Mouse (Mus musculus) fibroblast of lung, adult 2 months (primary cell): ENCODE data around the gene Dpf3.

Experiments used
- DNase-seq: peaks from one replicate; pipeline ENCODE4 v3.0.0-alpha.2; 2011; ENCODE audit warnings: low read depth

The Dpf3 gene

GRCm38 (mm10) chr12:83211146-83211822 lies 276.2 kb downstream of the Dpf3 start:
- DNase-seq = no peak

- DNase-seq = no peak
Observed at GRCm38 (mm10) chr12:83210735-83211134, 276.8 kb downstream of the Dpf3 start.

- DNase-seq = no peak
Observed at GRCm38 (mm10) chr12:83210294-83210693, 277.2 kb downstream of the Dpf3 start.

GRCm38 (mm10) chr12:83209461-83209860 lies 278.1 kb downstream of the Dpf3 start:
- DNase-seq = no peak

- no peak for DNase-seq
Observed at GRCm38 (mm10) chr12:83208841-83209240, 278.7 kb downstream of the Dpf3 start.

- DNase-seq = no peak
Observed at GRCm38 (mm10) chr12:83208011-83208410, 279.5 kb downstream of the Dpf3 start.

GRCm38 (mm10) chr12:83207481-83207880 lies 280.0 kb downstream of the Dpf3 start:
- no peak for DNase-seq

GRCm38 (mm10) chr12:83206866-83207265 lies 280.6 kb downstream of the Dpf3 start:
- DNase-seq = no peak

- DNase-seq = no peak
Observed at GRCm38 (mm10) chr12:83204361-83204760, 283.2 kb downstream of the Dpf3 start.

GRCm38 (mm10) chr12:83201674-83202073 lies 285.8 kb downstream of the Dpf3 start:
- DNase-seq = no peak

- no peak for DNase-seq
Observed at GRCm38 (mm10) chr12:83180561-83180960, 307.0 kb downstream of the Dpf3 start.

GRCm38 (mm10) chr12:83179860-83180259 lies 307.7 kb downstream of the Dpf3 start:
- DNase-seq = no peak

- DNase-seq = no peak
Observed at GRCm38 (mm10) chr12:83178770-83179169, 308.7 kb downstream of the Dpf3 start.

- no peak for DNase-seq
Observed at GRCm38 (mm10) chr12:83169495-83170209, 317.9 kb downstream of the Dpf3 start.

- no peak for DNase-seq
Observed at GRCm38 (mm10) chr12:83168310-83168709, 319.2 kb downstream of the Dpf3 start.

GRCm38 (mm10) chr12:83165058-83165457 lies 322.5 kb downstream of the Dpf3 start:
- no peak for DNase-seq
